Mouse (Mus musculus) kidney, postnatal 36 days (tissue): ENCODE measurements around the gene Rbm3.
A peak's percentile ranks its signal among the peaks of the same experiment; 100 is the strongest.

Source experiments
- DNase-seq, 2 experiments: peaks; one replicate each; pipeline ENCODE4 v3.0.0; 2021 to 2022; ENCODE audit warnings: mixed read lengths in 2 of 2

Rbm3 gene

DNA sequence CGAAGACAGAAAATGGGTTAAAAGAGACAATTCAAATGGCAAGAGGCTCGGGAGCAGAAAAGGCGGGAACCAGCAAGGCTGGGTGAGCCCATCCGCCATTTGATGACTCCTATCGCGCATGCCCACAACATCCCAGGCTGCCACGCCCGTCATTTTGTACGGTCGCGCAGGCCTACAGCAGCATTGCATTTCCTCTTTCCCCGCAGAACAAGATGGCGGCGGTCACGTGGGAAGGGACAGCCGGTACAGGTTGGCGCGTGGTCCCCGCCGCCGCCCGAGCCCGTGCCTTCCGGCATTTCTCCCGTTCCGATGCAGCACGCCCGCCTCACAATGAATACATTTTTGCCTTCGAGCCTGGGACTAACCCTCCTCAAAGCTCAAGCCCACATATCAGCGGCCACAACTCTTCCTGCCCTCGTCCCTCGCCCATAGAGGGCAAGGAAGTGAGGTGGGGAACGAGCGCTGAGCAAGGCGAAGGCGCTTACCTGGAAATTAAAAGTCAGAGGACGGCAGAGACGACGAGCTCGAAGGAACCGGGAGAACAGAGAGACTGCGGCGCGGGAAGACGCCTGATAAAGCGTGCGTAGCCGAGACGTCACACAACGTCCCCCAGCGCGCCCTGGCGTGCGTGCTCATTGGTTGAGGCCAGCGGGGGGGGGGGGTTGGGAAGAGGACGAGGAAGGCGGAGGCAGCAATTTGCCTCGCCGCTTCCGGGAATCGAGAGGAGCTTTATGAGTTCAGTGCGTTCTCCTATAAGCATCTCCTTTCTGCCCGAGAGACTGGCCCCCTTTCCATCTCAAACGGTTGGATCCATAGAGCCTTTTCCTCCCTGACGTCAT lies at the start of gene Rbm3:
Gene Rbm3 (minus strand): TSS at position 728 of the 839 bp plus-strand sequence.
- peak; percentile 89 to 91 for DNase-seq

GRCm38 (mm10) chrX:8193419-8193723 lies 47.7 kb upstream of the Rbm3 start, which contains the start of gene Ebp:
Gene Ebp (minus strand): TSS chrX:8193512.
- peak in 1 of 2 experiments; percentile 15 for DNase-seq

GRCm38 (mm10) chrX:8192640-8193418 lies 47.1 kb upstream of the Rbm3 start:
- peak; percentile 83 to 86 for DNase-seq

DNA sequence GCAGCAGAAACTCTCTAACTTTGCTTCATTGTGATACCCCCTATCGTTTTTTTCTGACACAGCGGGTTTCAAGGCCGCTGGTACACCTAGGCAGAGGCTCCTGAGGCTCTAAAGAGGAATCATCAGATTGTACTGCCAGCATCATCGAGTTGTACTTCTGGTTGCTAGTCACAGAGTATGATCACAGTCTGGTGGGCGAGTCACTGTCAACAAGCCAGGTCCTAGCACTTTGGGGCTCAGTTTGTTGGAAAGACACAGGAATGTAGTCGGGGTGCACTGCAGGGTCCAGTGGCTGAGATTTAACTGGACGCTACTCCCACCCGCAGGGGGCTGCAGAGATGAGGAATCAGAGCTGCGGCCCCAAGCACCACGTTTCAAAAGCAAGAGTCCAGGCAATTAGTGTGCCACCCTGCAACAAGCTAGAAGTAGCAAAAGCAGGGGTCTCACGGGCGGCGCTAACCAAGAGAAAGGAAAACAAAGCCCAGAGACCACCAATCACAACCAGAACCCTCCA lies 46.5 kb upstream of the Rbm3 start:
- DNase-seq, result peak in 1 of 2 experiments; percentile 7

GRCm38 (mm10) chrX:8182871-8183540 lies 37.3 kb upstream of the Rbm3 start:
- peak; percentile 27 to 30 for DNase-seq

- DNase-seq, result no peak
These were observed 34.0 kb upstream of the Rbm3 start for GRCm38 (mm10) chrX:8179646-8180045.

DNA sequence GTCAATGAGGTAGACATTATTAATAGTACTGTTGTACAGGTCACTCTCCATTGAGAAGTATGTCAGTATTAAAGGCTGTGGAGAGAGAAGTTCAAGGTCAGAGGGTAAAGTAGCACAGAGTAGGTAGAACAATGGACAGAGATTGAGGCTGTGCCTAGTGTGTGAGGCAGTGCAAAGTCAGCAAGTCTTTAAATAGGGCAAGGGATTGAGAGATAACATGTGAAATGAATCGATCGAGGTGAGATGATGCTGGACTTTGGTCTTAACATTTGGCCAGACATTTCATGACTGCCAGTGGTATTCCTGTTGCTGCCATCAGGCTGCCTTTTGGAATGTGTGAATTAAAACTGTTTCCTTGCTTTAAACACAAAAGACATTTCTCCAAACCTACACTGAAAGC lies 33.2 kb upstream of the Rbm3 start:
- no peak for DNase-seq

GRCm38 (mm10) chrX:8175504-8176385 lies 30.1 kb upstream of the Rbm3 start, which contains the start of gene Tbc1d25:
Gene Tbc1d25 (minus strand): TSS chrX:8176181.
- DNase-seq, result peak; percentile 92 to 94

DNA sequence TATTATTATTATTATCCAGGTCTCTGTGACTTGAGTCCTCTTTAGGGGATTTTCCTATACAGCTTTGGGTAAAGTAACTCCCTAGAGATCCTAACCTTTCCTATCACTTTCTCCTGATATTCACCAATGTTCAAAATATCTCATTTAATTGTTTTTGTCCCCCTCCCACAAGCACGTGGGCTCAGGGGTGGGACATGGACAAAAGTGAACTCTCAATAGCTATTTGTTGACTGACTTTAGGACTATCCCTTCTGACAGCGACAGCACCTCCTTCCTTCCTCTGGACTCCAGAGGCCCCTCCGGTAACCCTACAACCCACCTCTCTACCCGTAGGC lies 29.5 kb upstream of the Rbm3 start:
- DNase-seq, result no peak

- no peak for DNase-seq
These were observed 22.3 kb upstream of the Rbm3 start for GRCm38 (mm10) chrX:8167716-8168647.

- no peak for DNase-seq
These were observed 18.8 kb upstream of the Rbm3 start for GRCm38 (mm10) chrX:8164471-8164870.

DNA sequence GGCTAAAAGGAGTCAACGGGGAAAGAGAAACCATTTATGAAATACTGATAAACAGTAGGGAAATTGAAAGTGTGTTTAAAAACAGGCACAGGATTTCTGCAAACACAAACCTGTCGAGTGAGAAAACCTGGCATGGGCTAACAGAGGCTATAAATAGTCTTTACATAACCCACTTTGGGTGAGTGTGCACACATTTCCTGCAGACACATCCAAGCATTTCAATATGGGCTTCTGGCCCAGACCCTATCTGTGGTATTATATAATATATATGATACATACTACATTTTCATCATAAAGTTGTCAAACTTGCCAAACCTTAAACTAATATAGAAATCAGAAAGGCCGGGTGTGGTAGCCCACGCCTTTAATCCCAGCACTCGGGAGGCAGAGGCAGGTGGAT lies 17.4 kb upstream of the Rbm3 start:
- DNase-seq, result no peak

GRCm38 (mm10) chrX:8143750-8144149 lies 1.9 kb downstream of the Rbm3 start:
- peak in 1 of 2 experiments; percentile 22 for DNase-seq

DNA sequence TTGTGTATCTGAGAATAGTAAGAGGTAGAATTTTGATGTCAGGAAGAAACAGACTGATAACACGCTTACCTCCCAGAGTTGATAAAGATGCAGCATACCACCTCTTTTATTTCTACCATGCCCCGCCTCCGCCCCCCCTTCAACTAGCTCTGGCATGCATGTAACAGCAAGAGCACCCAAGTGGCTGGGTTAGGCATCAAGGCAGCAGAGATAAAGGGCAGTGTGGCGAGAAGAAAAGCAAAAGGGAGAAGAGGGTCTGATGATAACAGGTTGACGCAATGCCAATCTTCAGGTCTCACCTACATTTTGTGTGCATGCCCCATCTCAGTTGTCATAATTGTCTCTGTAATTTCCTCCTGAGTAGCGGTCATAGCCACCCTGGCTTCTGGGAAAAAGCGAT lies 2.7 kb downstream of the Rbm3 start:
- DNase-seq, result no peak

- no peak for DNase-seq
These were observed 4.6 kb downstream of the Rbm3 start for GRCm38 (mm10) chrX:8141058-8141457.

DNA sequence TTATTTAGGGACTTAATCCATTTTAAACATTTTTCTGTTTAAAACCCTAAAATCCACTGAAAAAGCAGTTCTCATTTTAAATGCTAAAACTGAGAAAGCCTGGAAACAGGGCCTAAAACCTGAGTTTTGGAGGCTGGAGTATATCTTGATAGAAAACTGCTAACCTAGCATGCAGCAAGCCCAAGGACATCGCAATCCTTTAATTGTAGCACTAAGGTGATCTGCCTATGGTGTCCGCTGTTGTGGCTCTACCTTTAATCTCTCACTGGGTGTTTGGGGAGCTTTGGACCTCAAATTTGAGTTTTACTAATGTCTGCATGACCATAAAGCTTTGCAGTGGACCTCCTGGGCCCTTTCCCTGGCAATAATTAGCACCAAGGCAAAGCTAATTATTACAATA lies 5.2 kb downstream of the Rbm3 start:
- no peak for DNase-seq

GRCm38 (mm10) chrX:8139480-8139879 lies 6.2 kb downstream of the Rbm3 start:
- DNase-seq, result no peak

DNA sequence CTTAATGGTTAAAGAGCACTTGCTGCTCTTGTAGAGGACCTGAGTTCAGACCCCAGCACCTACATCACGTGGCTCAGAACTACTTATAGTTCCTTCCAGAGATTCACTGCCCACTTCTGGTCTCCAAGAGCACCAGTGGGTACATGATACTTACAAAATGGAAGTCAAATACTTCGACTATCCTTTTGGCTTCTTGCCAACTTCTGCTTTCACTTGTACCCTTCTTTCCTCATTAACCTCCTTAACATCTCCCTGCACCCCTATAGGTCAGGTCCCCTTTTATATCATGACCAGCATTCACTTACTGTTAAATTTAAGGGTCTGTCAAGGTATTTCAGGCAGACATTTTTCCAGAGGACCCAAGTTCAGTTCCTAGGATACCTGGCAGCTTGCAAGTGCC lies 9.8 kb downstream of the Rbm3 start:
- no peak for DNase-seq

GRCm38 (mm10) chrX:8132017-8132976 lies 13.4 kb downstream of the Rbm3 start, which contains the start of gene Wdr13:
Gene Wdr13 (minus strand): TSS chrX:8132892.
- DNase-seq, result peak; percentile 93 to 94

GRCm38 (mm10) chrX:8131393-8131792 lies 14.3 kb downstream of the Rbm3 start:
- DNase-seq, result no peak
